Mouse (Mus musculus) frontal cortex, adult (tissue): ENCODE data around the gene Khnyn.

ENCODE experiments used
- ATAC-seq: cut with Nextera tagmentation; 2 replicates; pipeline ENCODE4 v1.9.2; 2017; ENCODE audit warnings: mild to moderate bottlenecking, moderate library complexity, mixed read lengths; ENCODE audit not compliant: low TSS enrichment

The Khnyn gene

GRCm38 (mm10) chr14:55918240-55919082 is 33.7 kb downstream of the Khnyn start:
- peak; percentile 90 for ATAC-seq

- ATAC-seq: 0 out of 2 replicates have a peak, but pooled peaks have one; percentile 38
These were observed 37.9 kb downstream of the Khnyn start for GRCm38 (mm10) chr14:55922475-55923232.

- ATAC-seq: no peak
These were observed 42.1 kb downstream of the Khnyn start for GRCm38 (mm10) chr14:55926847-55927246.

- no peak for ATAC-seq
These were observed 44.7 kb downstream of the Khnyn start for GRCm38 (mm10) chr14:55929263-55929997.

- no peak for ATAC-seq
These were observed 48.8 kb downstream of the Khnyn start for GRCm38 (mm10) chr14:55933586-55933985.

- no peak for ATAC-seq
These were observed 55.5 kb downstream of the Khnyn start for GRCm38 (mm10) chr14:55940070-55940800.

- ATAC-seq: no peak
These were observed 58.9 kb downstream of the Khnyn start for GRCm38 (mm10) chr14:55943601-55944000.

- ATAC-seq: no peak
These were observed 59.8 kb downstream of the Khnyn start, which contains the start of gene Cma1 for GRCm38 (mm10) chr14:55944575-55944974. Gene Cma1, minus strand, starts transcription at chr14:55944675.

GRCm38 (mm10) chr14:55946269-55946969 is 61.7 kb downstream of the Khnyn start:
- no peak; the same call in 1 of the 2 replicates for ATAC-seq
